In the genomic region with DNA sequence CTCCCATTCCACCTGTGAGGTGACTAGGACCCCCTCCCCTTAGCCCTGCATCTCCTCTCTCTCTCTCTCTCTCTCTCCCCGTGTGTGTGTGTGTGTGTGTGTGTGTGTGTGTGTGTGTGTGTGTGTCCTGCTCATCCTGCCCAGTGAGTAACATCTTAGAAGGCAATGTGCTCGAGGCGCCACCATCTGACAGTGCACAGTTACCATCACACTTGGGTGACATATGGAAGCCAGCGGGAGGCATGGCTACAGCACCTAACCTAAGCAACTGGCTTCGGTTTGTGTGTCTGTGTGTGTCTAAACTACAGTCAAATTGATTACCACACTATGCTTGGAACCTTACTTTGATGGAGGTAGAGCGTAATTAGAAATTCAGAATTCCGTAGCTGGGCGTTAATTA, we compare ENCODE assay signal across 28 mouse cellular contexts.
DNase-seq lines count a peak whose midpoint lies in the region; ATAC-seq and TF ChIP-seq lines count a peak whose summit lies in the region.
"Had no signal": no experiment of that assay in that cellular context is flagged by ENCODE, and none has a peak within 500 bp of the region (broad histone marks: within the 10 kb centered on the region; RNA-seq: fewer than 3 reads in every experiment).

No protein-coding gene starts in this region.

- no peaks in the 10 kb centered on the region for H3K27me3 ChIP-seq in hindbrain, embryonic 13.5 days
- H3K27me3 ChIP-seq in hindbrain, embryonic 12.5 days, result no peaks in the 10 kb centered on the region; the same call in 1 of the 2 replicates
- no peaks in the 10 kb centered on the region for H3K27me3 ChIP-seq in ES-Bruce4 (ENCODE audit: control insufficient read depth, insufficient read depth, low read length, poor library complexity, severe bottlenecking)
- H3K27me3 ChIP-seq in midbrain, postnatal 0 days (ENCODE audit: insufficient read depth, low read length), result no peaks in the 10 kb centered on the region
- H3K27me3 ChIP-seq: heart, embryonic 15.5 days; neural tube, embryonic 13.5 days had no signal

- TF ChIP-seq EP300 in ES-Bruce4 (IDR thresholded peaks at IDR 0.05; ENCODE audit: insufficient read depth, low read depth, low read length), result no peak

- no peak overlapping the region for H3K9ac ChIP-seq in hindbrain, embryonic 13.5 days
- H3K9ac ChIP-seq in hindbrain, embryonic 12.5 days, result no peak overlapping the region
- no peak overlapping the region for H3K9ac ChIP-seq in ES-Bruce4 (ENCODE audit: low read depth, poor library complexity, severe bottlenecking)
- no peak overlapping the region for H3K9ac ChIP-seq in midbrain, postnatal 0 days (replicated peaks; ENCODE audit: low read length, poor library complexity, severe bottlenecking)
- H3K9ac ChIP-seq: embryonic facial prominence, embryonic 13.5 days; forebrain, postnatal 0 days; heart, embryonic 15.5 days; hindbrain, embryonic 14.5 days; kidney, embryonic 15.5 days; liver, embryonic 15.5 days; lung, embryonic 14.5 days; neural tube, embryonic 13.5 days had no signal

- no peaks in the 10 kb centered on the region for H3K9me3 ChIP-seq in hindbrain, embryonic 13.5 days
- no peaks in the 10 kb centered on the region for H3K9me3 ChIP-seq in hindbrain, embryonic 12.5 days (replicated peaks)
- no peaks in the 10 kb centered on the region for H3K9me3 ChIP-seq in ES-Bruce4 (replicated peaks; ENCODE audit: control insufficient read depth, insufficient read depth, low read length, poor library complexity, severe bottlenecking)
- no peaks in the 10 kb centered on the region for H3K9me3 ChIP-seq in midbrain, postnatal 0 days (ENCODE audit: low read length)
- H3K9me3 ChIP-seq: embryonic facial prominence, embryonic 13.5 days; forebrain, embryonic 10.5 days; heart, embryonic 10.5 days; heart, embryonic 15.5 days; kidney, embryonic 15.5 days; limb, embryonic 10.5 days; limb, embryonic 15.5 days; liver, embryonic 15.5 days; neural tube, embryonic 13.5 days had no signal

- peak overlapping the region; percentile 13; the same call in 1 of the 2 replicates for H3K27ac ChIP-seq in hindbrain, embryonic 13.5 days
- no peak overlapping the region for H3K27ac ChIP-seq in hindbrain, embryonic 12.5 days
- no peak overlapping the region for H3K27ac ChIP-seq in ES-Bruce4 (ENCODE audit: insufficient read depth, low read length)
- no peak overlapping the region for H3K27ac ChIP-seq in midbrain, postnatal 0 days (ENCODE audit: low read depth, low read length)
- H3K27ac ChIP-seq: embryonic facial prominence, embryonic 13.5 days; forebrain, embryonic 10.5 days; heart, embryonic 10.5 days; heart, embryonic 15.5 days; hindbrain, embryonic 14.5 days; kidney, embryonic 15.5 days; limb, embryonic 10.5 days; limb, embryonic 15.5 days; liver, embryonic 15.5 days had no signal

- no peak for ATAC-seq in hindbrain, embryonic 13.5 days (ENCODE audit: low FRiP score)
- no peak for ATAC-seq in hindbrain, embryonic 12.5 days (ENCODE audit: low FRiP score)
- no peak for ATAC-seq in midbrain, postnatal 0 days (ENCODE audit: low FRiP score)
- ATAC-seq in frontal cortex, adult (ENCODE audit: low TSS enrichment), result no peak
- ATAC-seq: forebrain, postnatal 0 days; inflammation-experienced regulatory T-cells, adult 6 months had no signal

- 65% methylated on average over 8 of the region's 8 CpGs for WGBS in hindbrain, embryonic 13.5 days
- 71% methylated on average over 8 of the region's 8 CpGs for WGBS in hindbrain, embryonic 12.5 days
- WGBS in midbrain, postnatal 0 days, result 70% methylated on average over 8 of the region's 8 CpGs

- peak; percentile 93 for DNase-seq in brain, adult 2 months (ENCODE audit: low read depth, low spot score)
- peak; percentile 78 for DNase-seq in cerebellum, adult 9-10 months
- DNase-seq in midbrain, postnatal 0 days (ENCODE audit: low spot score), result no peak
- DNase-seq in gastrocnemius, postnatal 36 days, result no peak
- DNase-seq: adrenal gland, postnatal 10 days; forebrain, postnatal 0 days; gastrocnemius, postnatal 14 days; heart, adult 11 months; kidney, adult 18-20 months; kidney, postnatal 25 days; lung, embryonic 14.5 days; lung, postnatal 14 days had no signal

- H3K36me3 ChIP-seq in hindbrain, embryonic 13.5 days, result no peaks in the 10 kb centered on the region
- no peaks in the 10 kb centered on the region for H3K36me3 ChIP-seq in hindbrain, embryonic 12.5 days
- H3K36me3 ChIP-seq in ES-Bruce4 (ENCODE audit: control insufficient read depth, insufficient read depth, low read length, poor library complexity, severe bottlenecking), result no peaks in the 10 kb centered on the region
- H3K36me3 ChIP-seq in midbrain, postnatal 0 days (ENCODE audit: insufficient read depth, low read length), result no peaks in the 10 kb centered on the region
- H3K36me3 ChIP-seq: embryonic facial prominence, embryonic 13.5 days; forebrain, embryonic 10.5 days; heart, embryonic 10.5 days; heart, embryonic 15.5 days; kidney, embryonic 15.5 days; limb, embryonic 10.5 days; limb, embryonic 15.5 days; liver, embryonic 15.5 days; neural tube, embryonic 13.5 days had no signal

- H3K4me3 ChIP-seq in hindbrain, embryonic 13.5 days, result no peak overlapping the region
- H3K4me3 ChIP-seq in hindbrain, embryonic 12.5 days, result no peak overlapping the region
- H3K4me3 ChIP-seq in ES-Bruce4 (ENCODE audit: low read depth, low read length), result no peak overlapping the region
- no peak overlapping the region for H3K4me3 ChIP-seq in midbrain, postnatal 0 days (ENCODE audit: low read depth, low read length)
- H3K4me3 ChIP-seq: embryonic facial prominence, embryonic 13.5 days; forebrain, embryonic 10.5 days; heart, embryonic 10.5 days; heart, embryonic 15.5 days; kidney, embryonic 15.5 days; limb, embryonic 10.5 days; limb, embryonic 15.5 days; liver, embryonic 15.5 days; neural tube, embryonic 13.5 days had no signal

- intact Hi-C loops in gastrocnemius, postnatal 36 days (cut with DNase I), result loop anchor here (5.0 kb wide), 1 partner anchor 148 kb away; no protein-coding TSS in a partner anchor

- TF ChIP-seq CTCF in ES-Bruce4 (IDR thresholded peaks at IDR 0.05; ENCODE audit: low read depth, low read length), result peak; percentile 6
- no peak for TF ChIP-seq CTCF in midbrain, postnatal 0 days (IDR thresholded peaks at IDR 0.05)

- H3K4me2 ChIP-seq in hindbrain, embryonic 13.5 days, result no peak overlapping the region
- H3K4me2 ChIP-seq in hindbrain, embryonic 12.5 days (replicated peaks), result no peak overlapping the region
- H3K4me2 ChIP-seq in midbrain, postnatal 0 days (ENCODE audit: low read depth, low read length, poor library complexity, severe bottlenecking), result no peak overlapping the region
- H3K4me2 ChIP-seq: embryonic facial prominence, embryonic 13.5 days; heart, embryonic 15.5 days; hindbrain, embryonic 14.5 days; kidney, embryonic 15.5 days; limb, embryonic 15.5 days; liver, embryonic 15.5 days; lung, embryonic 14.5 days; midbrain, embryonic 11.5 days; neural tube, embryonic 13.5 days had no signal

- TF ChIP-seq POLR2A in ES-Bruce4 (IDR thresholded peaks at IDR 0.05; ENCODE audit: insufficient read depth, low read length), result no peak

- peaks cover 44% of the 10 kb centered on the region for H3K4me1 ChIP-seq in hindbrain, embryonic 13.5 days (replicated peaks)
- H3K4me1 ChIP-seq in hindbrain, embryonic 12.5 days, result peaks cover 17% of the 10 kb centered on the region
- H3K4me1 ChIP-seq in ES-Bruce4 (ENCODE audit: control insufficient read depth, insufficient read depth, low read length), result no peaks in the 10 kb centered on the region
- H3K4me1 ChIP-seq in midbrain, postnatal 0 days (ENCODE audit: insufficient read depth, low read length), result no peaks in the 10 kb centered on the region

Comparison
In these comparisons a context has a peak if more than half of its experiments do, and no peak if none do; other contexts are left out.
1. DNase-seq: peak in brain, adult 2 months (single experiment) and cerebellum, adult 9-10 months (single experiment); none in midbrain, postnatal 0 days (single experiment) and gastrocnemius, postnatal 36 days (0 of 2).